Mouse (Mus musculus) layer of hippocampus, postnatal 10 days (tissue): ENCODE results near the gene Hsd3b1. TPM values are rescaled to one million over a fixed set of nuclear protein-coding genes. Genes with fewer than 3 reads are reported as not detected.

Experiments used
- total RNA-seq, 2 experiments: library from RNA; stranded (reverse); gene quantifications; 2 replicates each; pipeline ENCODE4 v1.2.3; 2021

Gene Hsd3b1
- total RNA-seq, 2 experiments from 2014 or later = not detected

Other genes with a start within 250 kb of the Hsd3b1 start
- gene Hsd3b5, start 229.5 kb downstream of the Hsd3b1 start, total RNA-seq = not detected
- under 1 TPM in 1 of 2 experiments, not detected in 1; 0.09 TPM for gene Hsd3b2, start 135.3 kb downstream of the Hsd3b1 start, total RNA-seq
- gene Hsd3b3, start 96.7 kb downstream of the Hsd3b1 start, total RNA-seq = not detected
- not detected for gene Hsd3b6, start 45.4 kb downstream of the Hsd3b1 start, total RNA-seq
- not detected for gene Hao2, start 33.4 kb upstream of the Hsd3b1 start, total RNA-seq